Mouse (Mus musculus) megakaryocyte, embryonic 14.5 days (primary cell): ENCODE measurements around the gene Sell.

ENCODE experiments used
- FLI1 ChIP-seq: IDR thresholded peaks from 2 replicates; pipeline ENCODE4 v1.6.1; 2012; ENCODE audit warnings: low read length, inconsistent platforms, mixed read lengths
- GATA1 ChIP-seq: IDR thresholded peaks from 3 replicates; pipeline ENCODE4 v1.6.1; 2012; ENCODE audit warnings: mixed read lengths, low read length, inconsistent platforms, borderline replicate concordance

GRCm38 (mm10) chr1:164078323-164078741 is 16.6 kb downstream of the Sell start:
- TF ChIP-seq GATA1 (no peak), FLI1 (no peak)
